Mouse (Mus musculus): Measurements from ENCODE around the gene Spert. TPM values are rescaled to one million over a fixed set of nuclear protein-coding genes. Genes with fewer than 3 reads are reported as not detected.

Spert gene
- not detected in 2 replicates for polyA plus RNA-seq (2012; rRNA removed; ENCODE audit: low replicate concordance)

GRCm38 (mm10) chr14:75592978-75593377, at the start of gene Spert:
Spert (minus strand) TSS chr14:75593116.

GRCm38 (mm10) chr14:75642080-75642479, 49.2 kb upstream of the Spert start, which contains the start of gene Erich6b:
Erich6b (plus strand) TSS chr14:75642259.

Other genes with a start within 250 kb of the Spert start
- not detected in 2 replicates for gene Siah3, start 137.1 kb downstream of the Spert start, polyA plus RNA-seq (2012; rRNA removed; ENCODE audit: low replicate concordance)
- gene Erich6b, start 49.1 kb upstream of the Spert start, polyA plus RNA-seq (2012; rRNA removed; ENCODE audit: low replicate concordance): not detected in 2 replicates
- gene Cog3, start 161.4 kb upstream of the Spert start, polyA plus RNA-seq (2012; rRNA removed; ENCODE audit: low replicate concordance): 3.5 and 4.1 TPM in 2 replicates
- gene Slc25a30, start 193.9 kb upstream of the Spert start, polyA plus RNA-seq (2012; rRNA removed; ENCODE audit: low replicate concordance): 0.90 and 1.1 TPM in 2 replicates

Data from duodenum, adult 2 months (tissue).